Mouse (Mus musculus) thymus, postnatal 4 days (tissue): ENCODE results near the gene Als2.

Source experiments
- DNase-seq: peaks from one replicate; pipeline ENCODE4 v3.0.0; 2021

The Als2 gene

DNA sequence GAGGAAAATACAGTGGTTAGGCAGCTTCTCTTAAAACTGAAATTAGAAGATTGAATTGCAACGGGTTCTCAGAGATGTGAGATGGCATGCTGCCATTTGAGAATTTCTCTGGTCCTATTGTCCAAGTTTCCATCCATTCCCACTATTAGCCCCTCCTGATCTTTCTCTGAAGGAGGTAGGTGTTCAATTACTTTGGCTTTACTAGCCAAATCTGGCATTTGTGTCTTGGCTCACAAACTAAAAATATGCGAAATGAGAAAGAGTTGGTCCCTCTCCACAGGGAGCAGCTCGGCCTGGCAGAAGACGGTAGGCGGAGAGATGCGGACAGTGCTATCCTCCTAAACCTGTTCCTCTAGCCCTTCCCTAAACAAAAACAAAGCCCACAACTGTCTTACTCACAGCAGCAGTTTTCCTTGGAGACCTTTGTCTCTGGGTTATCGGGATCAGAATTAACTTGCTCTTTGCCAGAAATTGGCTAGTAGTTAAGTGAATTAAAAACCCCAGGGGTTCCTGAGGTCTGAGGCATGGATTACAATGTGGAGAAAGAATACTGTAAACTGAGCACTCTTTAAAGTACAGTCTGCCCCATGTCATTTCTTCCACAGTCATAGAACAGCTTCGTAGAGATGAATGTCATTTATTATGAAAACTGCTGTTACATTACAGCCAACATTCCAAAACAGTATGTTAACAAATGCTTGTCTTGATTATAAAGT is 74.6 kb downstream of the Als2 start:
- no peak for DNase-seq

DNA sequence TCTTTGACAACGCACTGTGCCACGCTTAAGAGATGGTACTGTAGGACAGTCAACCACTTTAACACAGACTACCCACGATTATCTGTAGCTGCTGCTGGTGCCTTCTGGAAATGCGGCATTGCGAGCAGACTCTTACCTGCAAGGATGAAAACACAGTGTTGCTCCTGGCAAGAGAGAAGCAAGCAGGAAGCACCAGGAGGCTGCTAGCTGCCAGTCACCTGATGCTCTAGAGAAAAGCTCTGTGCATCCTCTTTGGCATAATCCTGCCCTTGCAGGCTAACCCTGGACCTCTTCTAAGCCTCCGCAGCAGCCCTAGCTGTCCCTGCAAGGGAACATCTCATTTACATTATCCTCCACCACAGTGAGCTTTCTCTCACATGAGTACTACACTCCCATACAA is 75.6 kb downstream of the Als2 start:
- DNase-seq, result peak; percentile 36

- DNase-seq, result no peak
These were observed 76.2 kb downstream of the Als2 start for GRCm38 (mm10) chr1:59160871-59161270.

- DNase-seq, result no peak
These were observed 77.9 kb downstream of the Als2 start for GRCm38 (mm10) chr1:59159136-59159535.

DNA sequence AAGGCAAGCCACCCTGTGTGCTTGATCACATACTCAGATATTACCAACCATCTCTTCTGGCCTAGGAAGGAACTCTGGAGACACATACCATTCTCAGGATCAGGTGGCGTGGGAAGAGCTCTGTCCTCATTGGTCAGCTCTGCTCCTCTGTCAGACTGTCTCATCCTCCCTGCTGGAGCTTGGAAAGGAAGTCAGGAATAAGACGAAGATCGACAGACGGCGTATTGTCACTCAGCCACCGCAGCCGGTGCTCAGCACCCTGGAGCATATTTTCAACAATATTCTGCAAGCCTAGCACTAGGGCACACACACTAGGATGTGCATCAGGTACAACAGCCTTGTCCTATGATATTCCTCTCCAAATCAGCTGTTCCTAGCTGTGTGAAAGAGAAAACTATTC is 78.5 kb downstream of the Als2 start:
- no peak for DNase-seq

DNA sequence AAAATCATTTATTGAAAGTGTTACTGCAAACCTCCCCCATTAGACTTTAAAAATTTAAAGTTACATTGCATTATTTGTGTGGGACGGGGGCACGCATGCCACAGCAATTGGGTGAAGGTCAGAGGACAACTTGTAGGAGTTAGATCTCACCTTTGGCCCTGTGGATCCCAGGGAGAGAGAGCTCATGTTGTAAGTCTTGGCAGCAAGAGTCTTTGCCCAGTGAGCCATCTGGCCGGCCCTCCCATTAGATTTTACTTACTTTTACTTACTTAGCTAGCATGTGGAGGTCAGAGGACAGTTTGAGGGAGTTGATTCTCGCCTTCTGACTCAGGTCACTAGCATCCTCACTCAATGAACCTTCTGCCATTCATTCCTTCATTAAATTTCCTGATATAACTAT is 79.2 kb downstream of the Als2 start:
- DNase-seq, result no peak

DNA sequence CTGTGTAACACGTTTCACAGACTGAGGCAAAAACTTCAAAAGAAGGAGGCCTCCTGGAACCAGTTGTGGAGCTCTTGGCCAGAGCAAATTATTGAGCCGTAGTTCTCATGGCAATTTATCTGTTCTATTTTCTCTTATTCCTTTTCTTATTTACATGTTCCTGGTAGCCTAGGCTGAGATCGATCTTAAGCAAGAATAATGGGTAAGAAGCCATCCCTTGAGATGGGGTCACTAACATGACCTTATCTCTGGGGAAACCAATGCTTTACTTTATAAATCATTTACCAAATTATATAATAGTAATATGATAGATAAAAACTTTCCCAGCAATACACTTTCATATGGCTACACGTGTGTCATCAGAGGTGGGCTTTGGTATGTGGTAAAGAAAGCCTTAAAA is 84.7 kb downstream of the Als2 start:
- DNase-seq, result no peak

DNA sequence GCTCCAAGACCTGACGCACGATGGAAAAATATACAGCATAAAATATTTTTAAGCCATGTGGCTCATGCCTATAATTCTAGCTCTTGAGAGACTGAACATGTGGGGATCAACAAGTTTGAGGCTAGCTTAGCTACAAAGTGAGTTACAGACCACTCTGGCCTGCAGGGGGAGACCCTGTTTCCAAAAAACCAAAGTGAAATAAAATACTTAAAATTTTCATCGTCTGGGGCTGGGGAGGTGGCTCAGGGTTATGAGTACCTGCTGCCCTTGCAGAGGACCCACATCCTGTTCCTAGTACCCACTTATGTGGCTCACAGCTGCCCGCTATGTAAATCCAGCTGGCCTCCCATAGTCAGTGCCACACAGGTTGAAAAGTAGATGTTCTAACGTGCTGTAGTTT is 86.5 kb downstream of the Als2 start:
- DNase-seq, result peak; percentile 59

- DNase-seq, result peak; percentile 60
These were observed 92.5 kb downstream of the Als2 start for GRCm38 (mm10) chr1:59144543-59144942.

GRCm38 (mm10) chr1:59142809-59143208 is 94.2 kb downstream of the Als2 start:
- peak; percentile 84 for DNase-seq

- no peak for DNase-seq
These were observed 102.6 kb downstream of the Als2 start for GRCm38 (mm10) chr1:59134419-59134818.

DNA sequence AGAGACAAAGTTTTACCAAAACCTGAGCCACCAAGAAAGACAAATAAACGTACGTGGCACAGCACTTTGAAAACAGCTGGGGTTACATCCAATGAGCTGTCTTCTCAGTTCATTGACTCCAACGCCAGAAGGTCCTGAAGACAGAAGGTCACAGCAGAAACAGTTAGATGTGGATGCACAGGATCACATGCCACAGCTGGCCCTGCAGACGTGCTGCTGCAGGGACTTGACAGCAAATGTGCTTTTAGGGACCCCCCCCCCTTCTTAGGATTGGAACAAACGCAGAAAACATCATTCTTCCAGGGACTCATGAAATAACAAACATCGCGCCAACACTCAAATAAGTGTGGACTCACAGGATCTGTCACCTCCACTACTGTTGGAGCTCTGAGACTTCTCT is 108.2 kb downstream of the Als2 start:
- no peak for DNase-seq

GRCm38 (mm10) chr1:59125558-59125957 is 111.5 kb downstream of the Als2 start:
- no peak for DNase-seq

DNA sequence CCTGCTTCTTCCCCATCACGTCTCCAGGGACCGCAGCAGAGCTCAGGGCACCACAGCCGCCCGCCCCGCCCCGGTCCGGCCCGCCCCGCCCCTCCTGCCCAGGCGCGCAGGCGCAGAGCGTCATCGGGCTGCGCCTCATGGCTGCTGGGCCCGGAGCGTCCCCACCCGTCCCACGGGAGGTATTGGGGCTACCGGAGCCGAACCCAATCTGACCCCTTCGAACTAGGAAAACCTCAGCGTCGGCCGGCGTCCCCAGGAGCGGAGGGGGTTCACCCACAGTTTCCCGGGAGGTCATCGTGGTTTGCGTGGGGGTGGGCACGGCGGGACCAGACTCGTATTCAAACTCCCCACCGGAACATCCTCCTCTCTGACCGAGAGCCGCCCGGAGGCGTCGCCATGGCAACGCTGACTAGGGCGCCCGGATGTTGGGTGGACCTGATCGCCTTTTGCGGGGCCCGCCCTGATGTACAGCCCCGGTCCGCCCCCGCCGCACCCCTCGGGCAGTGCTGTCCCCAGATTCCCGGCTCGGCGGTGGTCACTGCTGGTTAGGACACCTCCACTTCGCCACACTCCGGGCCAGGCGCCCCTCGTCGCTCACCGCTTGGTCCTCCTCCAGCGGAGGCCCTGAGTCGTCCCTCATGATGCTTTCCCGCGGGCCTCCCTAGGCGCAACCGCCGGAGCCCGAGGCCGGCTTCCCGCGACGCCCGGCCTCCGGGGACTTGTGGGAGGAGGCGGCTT is 117.1 kb downstream of the Als2 start, which contains the start of gene Tmem237:
Gene Tmem237, minus strand, starts transcription at position 689 of the 738 bp plus-strand sequence.
- DNase-seq, result peak; percentile 94
